ENCODE assay signal across 8 mouse cellular contexts in the genomic region with DNA sequence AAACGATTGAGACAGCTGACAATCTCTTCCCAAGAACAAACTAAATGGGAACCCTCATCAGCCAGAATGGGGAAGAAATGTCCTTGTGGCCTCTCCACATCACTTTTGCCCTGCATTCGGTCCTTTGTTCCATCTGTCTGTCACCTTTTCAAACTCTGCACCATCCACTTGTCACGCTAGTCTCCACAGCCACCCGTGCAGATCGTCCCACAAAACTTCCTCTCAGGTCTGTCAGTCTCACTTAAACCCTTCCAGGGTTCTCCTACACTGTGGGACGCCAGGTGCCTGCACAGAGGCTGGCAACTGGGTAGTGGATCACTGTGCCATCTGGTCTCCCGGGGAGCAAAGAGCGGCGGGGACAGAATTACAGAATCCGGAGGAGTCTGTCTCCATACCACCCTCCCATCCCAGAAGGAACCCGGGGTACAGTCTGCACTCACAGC. TPM values are rescaled to one million over a fixed set of nuclear protein-coding genes. Genes with fewer than 3 reads are reported as not detected.
DNase-seq lines count a peak whose midpoint lies in the region; ATAC-seq and TF ChIP-seq lines count a peak whose summit lies in the region.

No protein-coding gene starts in this region.

- peaks cover 9% of the 10 kb centered on the region; the same call in 1 of the 2 replicates for H3K4me1 ChIP-seq in heart, embryonic 15.5 days (replicated peaks)
- peaks cover 5 to 6% of the 10 kb centered on the region in 2 experiments; a peak in 3 of 4 replicates for H3K4me1 ChIP-seq in MEL (ENCODE audit: control insufficient read depth in 1 of 2, insufficient read depth in 2 of 2, low read length in 2 of 2)
- H3K4me1 ChIP-seq in midbrain, embryonic 11.5 days (ENCODE audit: control insufficient read depth, insufficient read depth, low read length): peaks cover 7% of the 10 kb centered on the region; the same call in 1 of the 2 replicates

- no peak for DNase-seq in heart, postnatal 4 days
- DNase-seq in MEL (ENCODE audit: low read depth, low spot score): no peak
- DNase-seq in midbrain, embryonic 11.5 days (ENCODE audit: low spot score, missing footprints): no peak
- no peak for DNase-seq in right cerebral cortex, postnatal 36 days (ENCODE audit: low spot score in 2 of 2)
- DNase-seq in layer of hippocampus, postnatal 14 days (ENCODE audit: low spot score in 2 of 2): no peak
- DNase-seq in gastrocnemius, postnatal 4 days (ENCODE audit: low spot score in 2 of 2): no peak

- peaks cover 3% of the 10 kb centered on the region; the same call in 1 of the 2 replicates for H3K27me3 ChIP-seq in heart, embryonic 15.5 days
- H3K27me3 ChIP-seq in MEL (ENCODE audit: control insufficient read depth in 1 of 2, insufficient read depth in 2 of 2, low read length in 2 of 2): no peaks in the 10 kb centered on the region; a peak in 2 of 4 replicates
- H3K27me3 ChIP-seq in midbrain, embryonic 11.5 days (ENCODE audit: control insufficient read depth, insufficient read depth, low read length): peaks cover 4% of the 10 kb centered on the region

- WGBS in heart, embryonic 15.5 days: 6% methylated on average over 11 of the region's 11 CpGs
- WGBS in midbrain, embryonic 11.5 days: 4% methylated on average over 11 of the region's 11 CpGs

- no peak for TF ChIP-seq RAD21 in MEL (IDR thresholded peaks at IDR 0.05; ENCODE audit: low read depth, low read length)

- no peaks in the 10 kb centered on the region for H3K9me3 ChIP-seq in heart, embryonic 15.5 days (replicated peaks)
- H3K9me3 ChIP-seq in MEL (replicated peaks; ENCODE audit: insufficient read depth, low read length): no peaks in the 10 kb centered on the region
- no peaks in the 10 kb centered on the region for H3K9me3 ChIP-seq in midbrain, embryonic 11.5 days (ENCODE audit: control insufficient read depth, low read length)

- H3K9ac ChIP-seq in heart, embryonic 15.5 days: peak overlapping the region; percentile 96
- peak overlapping the region; percentile 57 for H3K9ac ChIP-seq in MEL (ENCODE audit: control insufficient read depth, low read depth, low read length, poor library complexity, severe bottlenecking)
- H3K9ac ChIP-seq in midbrain, embryonic 11.5 days (ENCODE audit: low read length): peak overlapping the region; percentile 93

- no peak for TF ChIP-seq EP300 in MEL (IDR thresholded peaks at IDR 0.05; ENCODE audit: low read depth in 1 of 2, low read length in 2 of 2)

- peak overlapping the region; percentile 92 for H3K4me2 ChIP-seq in heart, embryonic 15.5 days
- H3K4me2 ChIP-seq in midbrain, embryonic 11.5 days: peak overlapping the region; percentile 83

- H3K79me2 ChIP-seq in MEL (ENCODE audit: control insufficient read depth, insufficient read depth, low read length, poor library complexity): peaks cover 5% of the 10 kb centered on the region; the same call in 1 of the 2 replicates

- TF ChIP-seq POLR2A in MEL (IDR thresholded peaks at IDR 0.05; ENCODE audit: control insufficient read depth in 1 of 2, insufficient read depth in 1 of 2, low read depth in 1 of 2, low read length in 2 of 2, poor library complexity in 1 of 2): 0 out of 4 replicates have a peak, but pooled peaks of 1 of the 2 experiments have one; percentile 7

- H3K36me3 ChIP-seq in heart, embryonic 15.5 days: no peaks in the 10 kb centered on the region
- H3K36me3 ChIP-seq in MEL (ENCODE audit: control insufficient read depth in 1 of 2, insufficient read depth in 2 of 2, low read length in 2 of 2): peaks cover 0 to 14% of the 10 kb centered on the region in 2 experiments
- no peaks in the 10 kb centered on the region for H3K36me3 ChIP-seq in midbrain, embryonic 11.5 days (ENCODE audit: control insufficient read depth, insufficient read depth, low read length)

- TF ChIP-seq CTCF in MEL (IDR thresholded peaks at IDR 0.05 in 2 of 3, conservative IDR thresholded peaks at IDR 0.05 in 1 of 3; ENCODE audit: control insufficient read depth in 1 of 3, insufficient read depth in 1 of 3, low read depth in 2 of 3, low read length in 3 of 3, poor library complexity in 1 of 3, severe bottlenecking in 1 of 3): no peak

- peak overlapping the region; percentile 99 for H3K4me3 ChIP-seq in heart, embryonic 15.5 days
- H3K4me3 ChIP-seq in MEL (ENCODE audit: control insufficient read depth in 1 of 2, insufficient read depth in 1 of 2, low read depth in 2 of 2, low read length in 2 of 2): peak overlapping the region; percentile 81 to 88
- peak overlapping the region; percentile 90 for H3K4me3 ChIP-seq in midbrain, embryonic 11.5 days (ENCODE audit: low read depth, low read length)

- no peak overlapping the region for H3K27ac ChIP-seq in heart, embryonic 15.5 days
- H3K27ac ChIP-seq in MEL (ENCODE audit: control insufficient read depth, low read depth, low read length): no peak overlapping the region
- H3K27ac ChIP-seq in midbrain, embryonic 11.5 days (ENCODE audit: low read depth, low read length): no peak overlapping the region

- peak; percentile 16; the same call in 1 of the 2 replicates for ATAC-seq in heart, embryonic 15.5 days (replicated peaks; ENCODE audit: insufficient number of reproducible peaks, insufficient read depth, low FRiP score, low read depth)
- ATAC-seq in hematopoietic stem cell, adult 5-6 weeks (replicated peaks in 1 of 2; ENCODE audit: insufficient read depth in 1 of 2, low FRiP score in 2 of 2, low TSS enrichment in 1 of 2, low read depth in 1 of 2, poor library complexity in 2 of 2, severe bottlenecking in 2 of 2): peak; percentile 47 to 52
- no peak for ATAC-seq in midbrain, embryonic 11.5 days (ENCODE audit: low FRiP score)

TF ChIP-seq in MEL, 35 proteins besides CTCF, POLR2A, EP300 and RAD21:
- no peak for TF ChIP-seq ETS1 (IDR thresholded peaks at IDR 0.05; ENCODE audit: low read depth, low read length)
- TF ChIP-seq MEF2A (IDR thresholded peaks at IDR 0.05; ENCODE audit: extremely low read depth, insufficient replicate concordance, low read depth, low read length, poor library complexity, severe bottlenecking): no peak
- no peak for TF ChIP-seq MYC (IDR thresholded peaks at IDR 0.05; ENCODE audit: low read depth, low read length)
- no peak for TF ChIP-seq SMC3 (IDR thresholded peaks at IDR 0.05; ENCODE audit: low read depth, low read length)
- TF ChIP-seq TAL1 (IDR thresholded peaks at IDR 0.05; ENCODE audit: low read length): no peak
- no peak for TF ChIP-seq USF2 (IDR thresholded peaks at IDR 0.05; ENCODE audit: borderline replicate concordance in 1 of 2, insufficient read depth in 1 of 2, low read depth in 1 of 2, low read length in 2 of 2)
- TF ChIP-seq HCFC1 (IDR thresholded peaks at IDR 0.05; ENCODE audit: low read depth, low read length): no peak
- TF ChIP-seq TBP (IDR thresholded peaks at IDR 0.05; ENCODE audit: low read depth, low read length): no peak
- TF ChIP-seq TCF12 (IDR thresholded peaks at IDR 0.05; ENCODE audit: low read depth, low read length): no peak
- TF ChIP-seq ZNF384 (IDR thresholded peaks at IDR 0.05; ENCODE audit: low read depth, low read length): no peak
- TF ChIP-seq NELFE (IDR thresholded peaks at IDR 0.05; ENCODE audit: low read depth, low read length): no peak

RNA-seq across cellular contexts. Expression of a gene that starts 0.6 kb away (rescaled TPM):
- 21.2 and 23.6 TPM in 2 replicates for polyA plus RNA-seq in heart, embryonic 15.5 days (2015; fragmentation: Nextera tagmentation; extraction: Ambion mirVana)
- 10 to 100 TPM; 14.7 to 17.2 TPM for total RNA-seq in heart, postnatal 4 days (2021)
- total RNA-seq in MEL (2012; rRNA removed): 8.7 and 11.2 TPM in 2 replicates
- polyA plus RNA-seq in MEL (2012; ENCODE audit: insufficient read depth in 1 of 2, insufficient read length in 2 of 2, low read depth in 1 of 2, low replicate concordance in 2 of 2, missing spikeins in 1 of 2): 10 to 100 TPM in 1 of 2 experiments, not detected in 1; 14.2 TPM
- total RNA-seq in hematopoietic stem cell, adult 5-6 weeks (2017): 37.6 and 46.5 TPM in 2 replicates
- 73.6 and 85.6 TPM in 2 replicates for polyA plus RNA-seq in midbrain, embryonic 11.5 days (2014; fragmentation: Nextera tagmentation; extraction: Ambion mirVana)
- total RNA-seq in layer of hippocampus, postnatal 14 days (2021): 10 to 100 TPM; 33.1 to 33.4 TPM
- 10 to 100 TPM; 16.9 to 18.7 TPM for total RNA-seq in gastrocnemius, postnatal 4 days (2021)

RNA-seq across cellular contexts. Expression of a gene that starts 42.9 kb away (rescaled TPM):
- polyA plus RNA-seq in heart, embryonic 15.5 days (2015; fragmentation: Nextera tagmentation; extraction: Ambion mirVana): 2.2 and 4.3 TPM in 2 replicates
- total RNA-seq in heart, postnatal 4 days (2021): 1 to 10 TPM; 2.1 to 3.5 TPM
- not detected in 2 replicates for total RNA-seq in MEL (2012; rRNA removed)
- not detected for polyA plus RNA-seq in MEL (2012; ENCODE audit: insufficient read depth in 1 of 2, insufficient read length in 2 of 2, low read depth in 1 of 2, low replicate concordance in 2 of 2, missing spikeins in 1 of 2)
- total RNA-seq in hematopoietic stem cell, adult 5-6 weeks (2017): 46.8 and 70.9 TPM in 2 replicates
- polyA plus RNA-seq in midbrain, embryonic 11.5 days (2014; fragmentation: Nextera tagmentation; extraction: Ambion mirVana): 1.5 and 1.7 TPM in 2 replicates
- 10 to 100 TPM; 45.1 to 46.1 TPM for total RNA-seq in layer of hippocampus, postnatal 14 days (2021)
- 1 to 10 TPM; 1.2 to 2.0 TPM for total RNA-seq in gastrocnemius, postnatal 4 days (2021)

RNA-seq across cellular contexts. Expression of a gene that starts 47.2 kb away (rescaled TPM):
- 0.47 and 0.94 TPM in 2 replicates for polyA plus RNA-seq in heart, embryonic 15.5 days (2015; fragmentation: Nextera tagmentation; extraction: Ambion mirVana)
- total RNA-seq in heart, postnatal 4 days (2021): 1 to 10 TPM; 1.1 to 1.5 TPM
- total RNA-seq in MEL (2012; rRNA removed): 0.27 and 0.65 TPM in 2 replicates
- polyA plus RNA-seq in MEL (2012; ENCODE audit: insufficient read depth in 1 of 2, insufficient read length in 2 of 2, low read depth in 1 of 2, low replicate concordance in 2 of 2, missing spikeins in 1 of 2): under 1 TPM in 1 of 2 experiments, not detected in 1; 0.68 TPM
- total RNA-seq in hematopoietic stem cell, adult 5-6 weeks (2017): not detected in 2 replicates
- polyA plus RNA-seq in midbrain, embryonic 11.5 days (2014; fragmentation: Nextera tagmentation; extraction: Ambion mirVana): 0.86 and 1.9 TPM in 2 replicates
- 1 to 10 TPM; 1.5 to 3.0 TPM for total RNA-seq in layer of hippocampus, postnatal 14 days (2021)
- under 1 TPM; 0.39 to 0.93 TPM for total RNA-seq in gastrocnemius, postnatal 4 days (2021)

RNA-seq across cellular contexts. Expression of a gene that starts 47.3 kb away (rescaled TPM):
- polyA plus RNA-seq in heart, embryonic 15.5 days (2015; fragmentation: Nextera tagmentation; extraction: Ambion mirVana): 56.2 and 57.7 TPM in 2 replicates
- total RNA-seq in heart, postnatal 4 days (2021): 10 to 100 TPM; 31.8 to 36.7 TPM
- total RNA-seq in MEL (2012; rRNA removed): 15.8 and 16.8 TPM in 2 replicates
- polyA plus RNA-seq in MEL (2012; ENCODE audit: insufficient read depth in 1 of 2, insufficient read length in 2 of 2, low read depth in 1 of 2, low replicate concordance in 2 of 2, missing spikeins in 1 of 2): 10 to 100 TPM; 34.1 to 35.0 TPM
- total RNA-seq in hematopoietic stem cell, adult 5-6 weeks (2017): 38.7 and 41.1 TPM in 2 replicates
- 78.4 and 84.6 TPM in 2 replicates for polyA plus RNA-seq in midbrain, embryonic 11.5 days (2014; fragmentation: Nextera tagmentation; extraction: Ambion mirVana)
- total RNA-seq in layer of hippocampus, postnatal 14 days (2021): 10 to 100 TPM; 68.8 to 73.3 TPM
- 10 to 100 TPM; 40.0 to 42.9 TPM for total RNA-seq in gastrocnemius, postnatal 4 days (2021)

Comparison
In these comparisons a context has a peak if more than half of its experiments do, and no peak if none do; other contexts are left out.
1. RNA of a gene that starts 42.9 kb away (total RNA-seq): 46.8 to 70.9 TPM in hematopoietic stem cell, adult 5-6 weeks and 45.1 to 46.1 TPM in layer of hippocampus, postnatal 14 days; 2.1 to 3.5 TPM in heart, postnatal 4 days, 1.2 to 2.0 TPM in gastrocnemius, postnatal 4 days and not detected in MEL; every median in the first group is over 10 times any median in the second.
2. Peak in every context shown above with its lines, with median percentiles within 50 percentile points of each other: H3K4me3 ChIP-seq and H3K9ac ChIP-seq.